Mouse (Mus musculus): Measurements from ENCODE around the gene Ppp4r3b. TPM values are rescaled to one million over a fixed set of nuclear protein-coding genes. Genes with fewer than 3 reads are reported as not detected.

Ppp4r3b gene
- polyA plus RNA-seq, 1 experiment from 2014 or later, result 80.3 TPM

- H3K9ac ChIP-seq (ENCODE audit: low read depth, low read length), result peak overlapping the region; percentile 72; the same call in 1 of the 2 replicates
- peak overlapping the region; percentile 76 for H3K4me2 ChIP-seq (replicated peaks; ENCODE audit: low read depth, low read length)
Observed at GRCm38 (mm10) chr11:29245988-29246387, 73.3 kb downstream of the Ppp4r3b start.

GRCm38 (mm10) chr11:29246883-29247650, 74.4 kb downstream of the Ppp4r3b start, which contains the start of gene Cfap36:
TSS of gene Cfap36 (minus strand) at chr11:29247409.
- WGBS, result under 1% methylated on average over 53 of the region's 53 CpGs
- ATAC-seq (ENCODE audit: low FRiP score, low TSS enrichment), result peak; percentile 100
- H3K4me2 ChIP-seq (replicated peaks; ENCODE audit: low read depth, low read length), result peak within 1 kb of the TSS; percentile 76
- peaks cover 7% of the 10 kb centered on the region; the same call in 1 of the 2 replicates for H3K36me3 ChIP-seq (ENCODE audit: control insufficient read depth, insufficient read depth, low read length)
- no peaks in the 10 kb centered on the region for H3K9me3 ChIP-seq (ENCODE audit: control insufficient read depth, low read length)
- H3K27ac ChIP-seq (ENCODE audit: low read depth, low read length), result peak within 1 kb of the TSS; percentile 57; the same call in 1 of the 2 replicates
- no peaks in the 10 kb centered on the region for H3K27me3 ChIP-seq (ENCODE audit: control insufficient read depth, insufficient read depth, low read length)
- H3K4me1 ChIP-seq (ENCODE audit: control insufficient read depth, insufficient read depth, low read length), result peaks cover 9% of the 10 kb centered on the region
- H3K4me3 ChIP-seq (ENCODE audit: low read length), result peak within 1 kb of the TSS; percentile 88
- H3K9ac ChIP-seq (ENCODE audit: low read depth, low read length), result peak within 1 kb of the TSS; percentile 72

More at GRCm38 (mm10) chr11:29245988-29246387, 73.3 kb downstream of the Ppp4r3b start:
- peaks cover 9% of the 10 kb centered on the region for H3K4me1 ChIP-seq (ENCODE audit: control insufficient read depth, insufficient read depth, low read length)
- no peak for ATAC-seq (ENCODE audit: low FRiP score, low TSS enrichment)
- no peak overlapping the region for H3K27ac ChIP-seq (ENCODE audit: low read depth, low read length)
- no peaks in the 10 kb centered on the region for H3K9me3 ChIP-seq (ENCODE audit: control insufficient read depth, low read length)
- H3K4me3 ChIP-seq (ENCODE audit: low read length), result peak overlapping the region; percentile 88
- no peaks in the 10 kb centered on the region for H3K27me3 ChIP-seq (ENCODE audit: control insufficient read depth, insufficient read depth, low read length)
- peaks cover 10% of the 10 kb centered on the region; the same call in 1 of the 2 replicates for H3K36me3 ChIP-seq (ENCODE audit: control insufficient read depth, insufficient read depth, low read length)
- 66% methylated on average over 4 of the region's 4 CpGs for WGBS

- H3K4me3 ChIP-seq (ENCODE audit: low read length), result peak overlapping the region; percentile 88
- WGBS, result 100% methylated on average over 1 of the region's 1 CpGs
- peaks cover 2% of the 10 kb centered on the region; the same call in 1 of the 2 replicates for H3K36me3 ChIP-seq (ENCODE audit: control insufficient read depth, insufficient read depth, low read length)
- peak overlapping the region; percentile 44 for H3K4me2 ChIP-seq (replicated peaks; ENCODE audit: low read depth, low read length)
- H3K9me3 ChIP-seq (ENCODE audit: control insufficient read depth, low read length), result no peaks in the 10 kb centered on the region
- H3K27ac ChIP-seq (ENCODE audit: low read depth, low read length), result no peak overlapping the region
- peaks cover 9% of the 10 kb centered on the region for H3K4me1 ChIP-seq (ENCODE audit: control insufficient read depth, insufficient read depth, low read length)
- no peak overlapping the region for H3K9ac ChIP-seq (ENCODE audit: low read depth, low read length)
- peak; percentile 16; the same call in 1 of the 2 replicates for ATAC-seq (ENCODE audit: low FRiP score, low TSS enrichment)
- H3K27me3 ChIP-seq (ENCODE audit: control insufficient read depth, insufficient read depth, low read length), result no peaks in the 10 kb centered on the region
Observed at GRCm38 (mm10) chr11:29247725-29248124, 75.0 kb downstream of the Ppp4r3b start.

- Histone ChIP-seq H3K4me1 (ENCODE audit: control insufficient read depth, insufficient read depth, low read length) (peaks cover 9% of the 10 kb centered on the region), H3K4me2 (replicated peaks; ENCODE audit: low read depth, low read length) (no peak overlapping the region), H3K27ac (ENCODE audit: low read depth, low read length) (no peak overlapping the region), H3K4me3 (ENCODE audit: low read length) (no peak overlapping the region), H3K9ac (ENCODE audit: low read depth, low read length) (no peak overlapping the region), H3K9me3 (ENCODE audit: control insufficient read depth, low read length) (no peaks in the 10 kb centered on the region), H3K27me3 (ENCODE audit: control insufficient read depth, insufficient read depth, low read length) (no peaks in the 10 kb centered on the region), H3K36me3 (ENCODE audit: control insufficient read depth, insufficient read depth, low read length) (no peaks in the 10 kb centered on the region; the same call in 1 of the 2 replicates)
- WGBS, result 91% methylated on average over 5 of the region's 5 CpGs
- no peak for ATAC-seq (ENCODE audit: low FRiP score, low TSS enrichment)
Observed at GRCm38 (mm10) chr11:29248386-29248785, 75.7 kb downstream of the Ppp4r3b start.

- Histone ChIP-seq H3K4me3 (ENCODE audit: low read length) (no peak overlapping the region), H3K4me2 (replicated peaks; ENCODE audit: low read depth, low read length) (no peak overlapping the region), H3K27me3 (ENCODE audit: control insufficient read depth, insufficient read depth, low read length) (no peaks in the 10 kb centered on the region), H3K9ac (ENCODE audit: low read depth, low read length) (no peak overlapping the region), H3K27ac (ENCODE audit: low read depth, low read length) (no peak overlapping the region), H3K36me3 (ENCODE audit: control insufficient read depth, insufficient read depth, low read length) (no peaks in the 10 kb centered on the region), H3K9me3 (ENCODE audit: control insufficient read depth, low read length) (no peaks in the 10 kb centered on the region), H3K4me1 (ENCODE audit: control insufficient read depth, insufficient read depth, low read length) (no peaks in the 10 kb centered on the region)
- no peak for ATAC-seq (ENCODE audit: low FRiP score, low TSS enrichment)
- WGBS, result 84% methylated on average over 1 of the region's 1 CpGs
Observed at GRCm38 (mm10) chr11:29254643-29255042, 82.0 kb downstream of the Ppp4r3b start.

- H3K9ac ChIP-seq (ENCODE audit: low read depth, low read length), result no peak overlapping the region
- H3K27me3 ChIP-seq (ENCODE audit: control insufficient read depth, insufficient read depth, low read length), result no peaks in the 10 kb centered on the region
- H3K36me3 ChIP-seq (ENCODE audit: control insufficient read depth, insufficient read depth, low read length), result no peaks in the 10 kb centered on the region
- no peak for ATAC-seq (ENCODE audit: low FRiP score, low TSS enrichment)
- H3K9me3 ChIP-seq (ENCODE audit: control insufficient read depth, low read length), result no peaks in the 10 kb centered on the region; the same call in 1 of the 2 replicates
- H3K27ac ChIP-seq (ENCODE audit: low read depth, low read length), result no peak overlapping the region
- no peak overlapping the region for H3K4me3 ChIP-seq (ENCODE audit: low read length)
- no peak overlapping the region for H3K4me2 ChIP-seq (replicated peaks; ENCODE audit: low read depth, low read length)
- H3K4me1 ChIP-seq (ENCODE audit: control insufficient read depth, insufficient read depth, low read length), result no peaks in the 10 kb centered on the region
- 30% methylated on average over 3 of the region's 3 CpGs for WGBS
Observed at GRCm38 (mm10) chr11:29267824-29268223, 95.1 kb downstream of the Ppp4r3b start.

Other genes with a start within 250 kb of the Ppp4r3b start
- 47.2 and 55.1 TPM in 2 replicates for gene Pnpt1, start 42.1 kb upstream of the Ppp4r3b start, polyA plus RNA-seq (2014; fragmentation: Nextera tagmentation; extraction: Ambion mirVana)
- 62.7 and 67.0 TPM in 2 replicates for gene Cfap36, start 74.5 kb downstream of the Ppp4r3b start, polyA plus RNA-seq (2014; fragmentation: Nextera tagmentation; extraction: Ambion mirVana)
- gene Ccdc88a, start 200.8 kb downstream of the Ppp4r3b start, polyA plus RNA-seq (2014; fragmentation: Nextera tagmentation; extraction: Ambion mirVana), result 24.4 and 30.6 TPM in 2 replicates

Measured in kidney, embryonic 14.5 days (tissue).